11 mouse cellular contexts compared by ENCODE assay signal in the genomic region with DNA sequence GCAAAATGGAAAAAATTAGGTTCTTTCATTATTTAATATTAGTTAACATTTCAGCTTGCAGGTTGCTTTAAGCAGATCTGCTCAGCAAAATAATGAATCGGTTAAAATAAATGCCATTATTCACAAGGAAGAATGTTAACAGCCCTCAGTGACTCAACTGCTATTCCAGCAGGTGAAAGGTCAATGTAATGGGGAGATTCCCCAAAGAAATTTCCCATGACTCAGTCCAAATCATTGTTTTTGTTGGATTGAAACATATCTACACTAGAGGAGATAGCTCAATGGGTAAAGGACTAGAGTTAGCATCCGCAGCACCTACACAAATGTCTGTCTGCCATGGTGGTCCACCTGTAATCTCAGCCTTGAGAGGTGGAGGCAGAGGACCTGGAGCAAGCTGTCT.
"Had no signal": no experiment of that assay in that cellular context is flagged by ENCODE, and none has a peak within 500 bp of the region (broad histone marks: within the 10 kb centered on the region; RNA-seq: fewer than 3 reads in every experiment).

No protein-coding gene starts in this region.

- DNase-seq: gastrocnemius, postnatal 14 days; gastrocnemius, postnatal 36 days; heart, adult 18-20 months; heart, postnatal 14 days; heart, postnatal 36 days; kidney, adult 11 months; kidney, adult 2 months; kidney, adult 9 months; kidney, postnatal 14 days; kidney, postnatal 36 days; left cerebral cortex, postnatal 4 days had no signal
